Mouse (Mus musculus) embryonic fibroblast, embryonic 13.5 days (primary cell): ENCODE results near the gene Aym1. TPM values are rescaled to one million over a fixed set of nuclear protein-coding genes. Genes with fewer than 3 reads are reported as not detected.

Source experiments
- H3K27ac ChIP-seq: 2 replicates; pipeline ENCODE4 v1.5.1; 2012; ENCODE audit warnings: low read length, control low read depth, inconsistent platforms; ENCODE audit not compliant: insufficient read depth
- H3K4me1 ChIP-seq: 2 replicates; pipeline ENCODE4 v1.6.1; 2011; ENCODE audit warnings: low read length; ENCODE audit not compliant: control insufficient read depth, insufficient read depth
- H3K4me3 ChIP-seq: 2 replicates; pipeline ENCODE4 v1.5.1; 2011; ENCODE audit warnings: mild to moderate bottlenecking, control low read depth, low read length; ENCODE audit not compliant: insufficient read depth
- CTCF ChIP-seq: IDR thresholded peaks from 2 replicates; pipeline ENCODE4 v1.5.1; 2011; ENCODE audit warnings: mild to moderate bottlenecking, control low read depth, low read length, moderate library complexity, borderline replicate concordance; ENCODE audit not compliant: insufficient read depth
- POLR2A ChIP-seq: IDR thresholded peaks from 2 replicates; pipeline ENCODE4 v1.6.1; 2011; ENCODE audit warnings: low read depth, mild to moderate bottlenecking, control low read depth, low read length, moderate library complexity
- polyA plus RNA-seq: library from polyadenylated mRNA; stranded (reverse); fragments of >200 nt; gene quantifications from 2 replicates; pipeline ENCODE4 v1.2.4, GENCODE M21; 2011; ENCODE audit warnings: low read depth; ENCODE audit not compliant: missing spikeins, insufficient read length

Aym1 gene
- polyA plus RNA-seq, 1 experiment, result not detected

DNA sequence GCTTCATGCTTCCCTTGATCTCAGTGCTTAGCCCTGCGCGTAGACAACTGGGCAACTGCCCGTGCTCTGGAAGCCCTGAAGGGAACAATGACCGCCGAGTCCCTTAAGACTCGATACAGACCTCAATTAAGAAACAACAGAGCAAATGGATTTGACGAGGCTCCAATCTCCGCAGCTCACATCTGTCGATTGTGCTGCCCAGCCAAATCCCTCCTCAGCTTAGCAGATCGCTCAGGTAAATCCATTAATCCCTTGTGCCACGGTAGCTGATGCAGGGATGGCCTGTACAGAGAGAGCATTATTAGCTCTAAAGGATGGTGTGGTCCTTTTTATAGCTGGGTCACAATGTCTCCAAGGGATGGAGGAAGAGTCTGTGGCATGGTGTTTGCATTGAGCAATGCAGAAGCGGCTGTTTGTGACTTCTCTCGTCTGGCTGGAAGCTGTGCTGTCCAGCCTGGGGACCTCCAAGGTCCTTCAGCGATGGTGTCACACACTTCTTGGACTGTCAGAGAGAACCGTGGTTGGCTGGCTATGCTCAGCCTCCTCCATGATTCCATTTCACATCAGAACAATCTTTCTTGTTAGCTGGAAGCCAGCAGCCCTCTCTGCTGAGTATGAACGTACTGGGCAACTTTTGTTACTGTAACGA is 39.3 kb downstream of the Aym1 start:
- Histone ChIP-seq H3K4me1 (no peaks in the 10 kb centered on the region), H3K4me3 (no peak overlapping the region), H3K27ac (no peak overlapping the region)
- TF ChIP-seq POLR2A (no peak), CTCF (no peak)

- Histone ChIP-seq H3K4me1 (no peaks in the 10 kb centered on the region), H3K4me3 (no peak overlapping the region), H3K27ac (no peak overlapping the region)
- TF ChIP-seq CTCF (no peak), POLR2A (no peak)
These were observed 40.6 kb downstream of the Aym1 start for GRCm38 (mm10) chr5:113397443-113398317.

GRCm38 (mm10) chr5:113402702-113403101 is 45.6 kb downstream of the Aym1 start:
- H3K4me1 ChIP-seq, result no peaks in the 10 kb centered on the region
- H3K27ac ChIP-seq, result no peak overlapping the region
- no peak for TF ChIP-seq POLR2A
- TF ChIP-seq CTCF, result no peak
- no peak overlapping the region for H3K4me3 ChIP-seq

DNA sequence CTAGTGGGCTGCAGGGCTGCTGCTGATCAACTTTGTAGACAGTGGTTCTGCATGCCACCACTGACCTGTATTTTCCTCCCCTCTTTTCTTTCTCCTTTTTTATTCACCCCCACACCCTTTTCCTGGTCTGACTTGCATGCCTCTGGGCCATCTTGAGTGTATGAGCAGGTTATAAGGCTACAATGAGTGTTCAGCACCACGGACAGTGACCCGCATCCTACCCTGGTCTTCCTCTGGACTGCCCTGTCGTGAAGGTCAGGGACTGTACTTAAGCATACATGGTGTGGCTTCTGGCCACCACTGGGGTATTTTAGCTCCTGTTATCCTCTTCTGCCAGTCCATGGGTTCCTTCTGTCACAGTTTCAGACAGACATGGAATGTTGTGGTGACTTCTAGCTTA is 50.3 kb downstream of the Aym1 start:
- Histone ChIP-seq H3K4me1 (no peaks in the 10 kb centered on the region), H3K27ac (no peak overlapping the region), H3K4me3 (no peak overlapping the region)
- no peak for TF ChIP-seq POLR2A
- TF ChIP-seq CTCF, result no peak

Other genes with a start within 250 kb of the Aym1 start
- gene 2900026A02Rik, start 136.1 kb upstream of the Aym1 start, polyA plus RNA-seq, result 29.0 and 38.4 TPM in 2 replicates
- not detected in 2 replicates for gene Tmem211, start 130.4 kb upstream of the Aym1 start, polyA plus RNA-seq
- 1.1 and 1.9 TPM in 2 replicates for gene Sgsm1, start 46.5 kb upstream of the Aym1 start, polyA plus RNA-seq
- 1.4 and 4.1 TPM in 2 replicates for gene Wscd2, start 133.0 kb downstream of the Aym1 start, polyA plus RNA-seq